Mouse (Mus musculus) small intestine, adult 2 months (tissue): ENCODE measurements around the gene Txndc5. TPM values are rescaled to one million over a fixed set of nuclear protein-coding genes. Genes with fewer than 3 reads are reported as not detected.

Source experiments
- H3K27ac ChIP-seq: fragments of 200-500 bp; 2 replicates; pipeline ENCODE4 v1.5.1; 2012; ENCODE audit warnings: low read depth, low read length, control low read depth, inconsistent platforms; ENCODE audit not compliant: insufficient read depth
- H3K27me3 ChIP-seq: fragments of 200-500 bp; 2 replicates; pipeline ENCODE4 v1.6.1; 2012; ENCODE audit warnings: mild to moderate bottlenecking, moderate library complexity, low read length, inconsistent platforms; ENCODE audit not compliant: control insufficient read depth, insufficient read depth
- H3K36me3 ChIP-seq: fragments of 200-500 bp; 2 replicates; pipeline ENCODE4 v1.6.1; 2012; ENCODE audit warnings: mild to moderate bottlenecking, low read length, control low read depth, inconsistent platforms; ENCODE audit not compliant: control insufficient read depth, insufficient read depth
- H3K4me1 ChIP-seq: fragments of 200-500 bp; 2 replicates; pipeline ENCODE4 v1.6.1; 2012; ENCODE audit warnings: low read length, inconsistent platforms, mixed read lengths; ENCODE audit not compliant: control insufficient read depth, insufficient read depth, insufficient read length
- H3K4me3 ChIP-seq: fragments of 200-500 bp; 2 replicates; pipeline ENCODE4 v1.5.1; 2012; ENCODE audit warnings: low read depth, mild to moderate bottlenecking, control low read depth, inconsistent platforms, low read length, moderate library complexity
- CTCF ChIP-seq: fragments of 200-500 bp; IDR thresholded peaks from 2 replicates; pipeline ENCODE4 v1.5.1; 2012; ENCODE audit warnings: low read depth, mild to moderate bottlenecking, control low read depth, inconsistent platforms, low read length, moderate library complexity, mixed read lengths; ENCODE audit not compliant: insufficient replicate concordance, insufficient read length; ENCODE audit errors: extremely low read depth
- POLR2A ChIP-seq: fragments of 200-500 bp; IDR thresholded peaks from 2 replicates; pipeline ENCODE4 v1.6.1; 2012; ENCODE audit warnings: low read depth, mild to moderate bottlenecking, control low read depth, inconsistent platforms, low read length, moderate library complexity
- WGBS: fragments of 180-500 bp; shearing (Covaris S2); methylation state at CpG from one replicate; pipeline ENCODE4 v1.1.7; 2018; 5-methylcytosine and 5-hydroxymethylcytosine counted together
- polyA plus RNA-seq: library from polyadenylated mRNA; depleted of rRNA; stranded (reverse); fragments of >200 nt; gene quantifications from 2 replicates; pipeline ENCODE4 v1.2.3, GENCODE M21; 2012; rRNA removed

The Txndc5 gene
- 132 and 222 TPM in 2 replicates for polyA plus RNA-seq

- H3K27ac ChIP-seq: peak within 1 kb of the TSS; percentile 56
- H3K4me1 ChIP-seq: peaks cover 9% of the 10 kb centered on the region; the same call in 1 of the 2 replicates
- no peaks in the 10 kb centered on the region for H3K36me3 ChIP-seq
- TF ChIP-seq POLR2A: no peak
- TF ChIP-seq CTCF: no peak
- no peaks in the 10 kb centered on the region for H3K27me3 ChIP-seq
- 22% methylated on average over 9 of the region's 9 CpGs for WGBS
- H3K4me3 ChIP-seq: peak within 1 kb of the TSS; percentile 81
Measured at GRCm38 (mm10) chr13:38528687-38529294, at the start of gene Txndc5. Txndc5 (minus strand) TSS chr13:38528824.

DNA sequence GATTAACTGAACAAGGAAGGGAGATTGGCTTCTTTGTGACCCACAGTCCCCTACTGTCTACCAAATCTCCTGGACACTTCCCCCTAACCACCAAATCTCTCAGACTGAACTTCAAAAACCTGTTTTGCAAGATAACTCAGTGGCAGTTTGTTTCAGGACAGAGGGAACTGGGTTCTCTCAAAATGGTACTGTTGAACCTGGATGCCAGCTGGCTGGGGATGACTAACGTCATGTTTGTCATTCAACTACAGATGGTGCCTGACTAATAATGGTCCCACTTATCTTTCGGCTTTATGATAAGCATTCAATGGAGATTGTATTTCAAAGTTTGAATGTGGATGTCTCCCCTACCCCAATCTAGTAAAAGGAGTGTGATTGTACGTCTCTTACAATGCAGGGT is 46.0 kb upstream of the Txndc5 start:
- TF ChIP-seq CTCF (no peak), POLR2A (no peak)

DNA sequence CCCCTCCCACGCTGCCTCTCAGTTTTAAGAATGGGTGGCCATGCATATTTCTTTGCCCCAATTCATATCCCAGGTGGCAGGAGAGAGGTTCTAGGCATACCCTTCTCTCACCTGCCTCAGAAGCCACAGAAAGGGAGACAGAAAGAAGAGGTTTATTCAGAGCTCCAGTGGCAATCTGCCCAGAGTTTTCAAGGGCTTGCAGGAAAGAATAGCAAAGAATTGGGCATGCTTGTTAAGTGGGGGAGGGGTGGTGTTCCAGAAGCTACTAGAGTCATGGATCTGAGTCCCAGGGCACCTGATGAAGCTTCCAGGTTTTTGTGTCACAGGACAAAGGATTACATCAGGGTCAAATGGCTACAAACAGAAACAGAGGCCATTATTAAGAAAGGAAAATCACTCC is 44.7 kb upstream of the Txndc5 start:
- WGBS: 89% methylated on average over 1 of the region's 1 CpGs
- TF ChIP-seq CTCF: no peak
- TF ChIP-seq POLR2A: no peak
- Histone ChIP-seq H3K4me3 (no peak overlapping the region), H3K36me3 (no peaks in the 10 kb centered on the region), H3K27me3 (no peaks in the 10 kb centered on the region), H3K4me1 (no peaks in the 10 kb centered on the region; the same call in 1 of the 2 replicates), H3K27ac (no peak overlapping the region)

More for the DNA sequence above, 46.0 kb upstream of the Txndc5 start:
- no peaks in the 10 kb centered on the region for H3K27me3 ChIP-seq
- H3K27ac ChIP-seq: no peak overlapping the region
- H3K4me1 ChIP-seq: no peaks in the 10 kb centered on the region; the same call in 1 of the 2 replicates
- 30% methylated on average over 3 of the region's 3 CpGs for WGBS
- no peak overlapping the region for H3K4me3 ChIP-seq
- H3K36me3 ChIP-seq: no peaks in the 10 kb centered on the region

- no peak for TF ChIP-seq POLR2A
- no peak for TF ChIP-seq CTCF
- Histone ChIP-seq H3K4me1 (no peaks in the 10 kb centered on the region), H3K27ac (no peak overlapping the region), H3K27me3 (no peaks in the 10 kb centered on the region), H3K36me3 (no peaks in the 10 kb centered on the region), H3K4me3 (no peak overlapping the region)
- 59% methylated on average over 4 of the region's 4 CpGs for whole genome bisulfite sequencing
Measured at GRCm38 (mm10) chr13:38565245-38565644, 36.6 kb upstream of the Txndc5 start.

DNA sequence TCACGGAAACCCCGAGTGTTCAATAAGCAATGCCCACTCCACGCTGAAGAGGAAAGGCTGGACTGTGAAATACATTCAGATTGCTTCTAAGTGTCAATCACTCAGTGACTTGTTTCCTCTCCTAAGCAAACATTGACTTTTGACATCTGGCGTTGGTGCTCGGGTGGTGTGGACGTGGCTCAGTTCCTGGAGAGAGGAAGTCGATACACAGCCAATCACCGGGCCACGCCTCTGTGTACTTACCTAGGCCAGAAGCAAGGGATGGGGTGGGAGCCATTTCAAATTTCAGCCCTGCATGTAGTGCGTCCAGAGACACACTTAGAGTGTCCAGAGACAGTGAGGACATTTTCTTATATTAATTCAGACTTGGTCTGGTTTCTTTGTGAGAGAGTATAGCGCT is 26.0 kb upstream of the Txndc5 start:
- TF ChIP-seq POLR2A: no peak
- 29% methylated on average over 11 of the region's 11 CpGs for WGBS
- H3K4me1 ChIP-seq: peaks cover 2% of the 10 kb centered on the region; the same call in 1 of the 2 replicates
- no peaks in the 10 kb centered on the region for H3K36me3 ChIP-seq
- H3K4me3 ChIP-seq: no peak overlapping the region
- peak overlapping the region; percentile 59 for H3K27ac ChIP-seq
- H3K27me3 ChIP-seq: no peaks in the 10 kb centered on the region

DNA sequence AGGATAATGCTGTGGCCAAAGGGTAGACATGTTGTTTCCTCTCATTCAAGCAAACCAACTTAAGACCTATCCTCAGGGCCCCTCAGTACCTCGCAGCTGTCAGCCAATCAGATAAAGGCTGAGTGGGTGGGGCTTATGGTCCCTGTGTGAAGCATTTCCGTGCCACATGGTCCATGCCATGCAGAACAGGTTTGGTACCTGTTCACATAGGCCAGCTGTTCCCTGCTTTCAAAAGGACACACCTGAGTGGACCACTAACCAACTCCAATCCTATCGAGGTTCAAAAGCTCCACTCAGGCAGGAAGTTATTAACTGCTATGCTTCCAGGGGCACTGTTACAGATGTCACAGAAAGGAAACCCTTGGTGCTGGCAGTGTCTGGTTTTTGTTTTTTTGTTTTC is 25.6 kb upstream of the Txndc5 start:
- Histone ChIP-seq H3K4me1 (peaks cover 2% of the 10 kb centered on the region; the same call in 1 of the 2 replicates), H3K27ac (peak overlapping the region; percentile 59), H3K36me3 (no peaks in the 10 kb centered on the region), H3K4me3 (no peak overlapping the region), H3K27me3 (no peaks in the 10 kb centered on the region)
- 23% methylated on average over 3 of the region's 3 CpGs for WGBS
- no peak for TF ChIP-seq POLR2A
- no peak for TF ChIP-seq CTCF

- WGBS: 81% methylated on average over 5 of the region's 5 CpGs
- H3K36me3 ChIP-seq: no peaks in the 10 kb centered on the region
- TF ChIP-seq CTCF (no peak), POLR2A (no peak)
- H3K27me3 ChIP-seq: no peaks in the 10 kb centered on the region
- no peaks in the 10 kb centered on the region for H3K4me1 ChIP-seq
- no peak overlapping the region for H3K27ac ChIP-seq
- no peak overlapping the region for H3K4me3 ChIP-seq
Measured at GRCm38 (mm10) chr13:38548681-38549080, 20.1 kb upstream of the Txndc5 start.
